Mouse (Mus musculus) cerebellum, adult 9-10 months (tissue): ENCODE data around the gene Kcnip1.

Experiments
- DNase-seq: peaks from one replicate; pipeline ENCODE4 v3.0.0; 2022

The Kcnip1 gene

GRCm38 (mm10) chr11:33821331-33821730 lies 171.6 kb downstream of the Kcnip1 start:
- peak; percentile 73 for DNase-seq

GRCm38 (mm10) chr11:33820876-33821275 lies 172.1 kb downstream of the Kcnip1 start:
- DNase-seq, result peak; percentile 91

- DNase-seq, result no peak
Observed at GRCm38 (mm10) chr11:33818861-33819503, 174.0 kb downstream of the Kcnip1 start.

- no peak for DNase-seq
Observed at GRCm38 (mm10) chr11:33816020-33816419, 176.9 kb downstream of the Kcnip1 start.

- no peak for DNase-seq
Observed at GRCm38 (mm10) chr11:33810105-33810504, 182.8 kb downstream of the Kcnip1 start.

- no peak for DNase-seq
Observed at GRCm38 (mm10) chr11:33803093-33803492, 189.9 kb downstream of the Kcnip1 start.

GRCm38 (mm10) chr11:33800436-33801088 lies 192.4 kb downstream of the Kcnip1 start:
- no peak for DNase-seq

GRCm38 (mm10) chr11:33799933-33800332 lies 193.0 kb downstream of the Kcnip1 start:
- DNase-seq, result no peak

- DNase-seq, result no peak
Observed at GRCm38 (mm10) chr11:33798094-33798648, 194.8 kb downstream of the Kcnip1 start.

GRCm38 (mm10) chr11:33787362-33787761 lies 205.6 kb downstream of the Kcnip1 start:
- DNase-seq, result no peak

- no peak for DNase-seq
Observed at GRCm38 (mm10) chr11:33786572-33786971, 206.4 kb downstream of the Kcnip1 start.

GRCm38 (mm10) chr11:33781561-33781971 lies 211.4 kb downstream of the Kcnip1 start:
- peak; percentile 75 for DNase-seq

GRCm38 (mm10) chr11:33780263-33780662 lies 212.7 kb downstream of the Kcnip1 start:
- no peak for DNase-seq

GRCm38 (mm10) chr11:33772615-33773141 lies 220.3 kb downstream of the Kcnip1 start:
- peak; percentile 41 for DNase-seq

GRCm38 (mm10) chr11:33772043-33772442 lies 220.9 kb downstream of the Kcnip1 start:
- no peak for DNase-seq

- no peak for DNase-seq
Observed at GRCm38 (mm10) chr11:33766976-33767938, 225.7 kb downstream of the Kcnip1 start.

GRCm38 (mm10) chr11:33761201-33761755 lies 231.7 kb downstream of the Kcnip1 start:
- no peak for DNase-seq

- DNase-seq, result no peak
Observed at GRCm38 (mm10) chr11:33756624-33757023, 236.3 kb downstream of the Kcnip1 start.

- no peak for DNase-seq
Observed at GRCm38 (mm10) chr11:33752431-33752873, 240.5 kb downstream of the Kcnip1 start.

GRCm38 (mm10) chr11:33751503-33751902 lies 241.4 kb downstream of the Kcnip1 start:
- peak; percentile 25 for DNase-seq

GRCm38 (mm10) chr11:33749979-33750378 lies 243.0 kb downstream of the Kcnip1 start:
- no peak for DNase-seq

GRCm38 (mm10) chr11:33749408-33749807 lies 243.5 kb downstream of the Kcnip1 start:
- no peak for DNase-seq
